Mouse (Mus musculus) liver, embryonic 16.5 days (tissue): ENCODE data around the gene Mettl15. TPM values are rescaled to one million over a fixed set of nuclear protein-coding genes. Genes with fewer than 3 reads are reported as not detected.
"Not testable (repeated sequence)": the region's sequence is repeated elsewhere in the genome, so short reads cannot be mapped to it uniquely, and the experiment has no call there.

ENCODE experiments used
- ATAC-seq: fragments of 200-750 bp; cut with Nextera tagmentation; 2 replicates; pipeline ENCODE4 v1.8.0; 2017; ENCODE audit warnings: low read depth, mild to moderate bottlenecking, moderate number of reproducible peaks, moderate library complexity
- H3K27ac ChIP-seq: fragments of 300-500 bp; sonication (generic); 2 replicates; pipeline ENCODE4 v1.5.1; 2014; ENCODE audit warnings: mild to moderate bottlenecking, low read length
- H3K27me3 ChIP-seq: fragments of 300-500 bp; sonication (generic); 2 replicates; pipeline ENCODE4 v1.6.1; 2014; ENCODE audit warnings: low read depth, low read length, mixed read lengths; ENCODE audit not compliant: control insufficient read depth, insufficient read depth
- H3K36me3 ChIP-seq: fragments of 300-500 bp; sonication (generic); 2 replicates; pipeline ENCODE4 v1.6.1; 2014; ENCODE audit warnings: mild to moderate bottlenecking; ENCODE audit not compliant: control insufficient read depth, insufficient read depth
- H3K4me1 ChIP-seq: fragments of 300-500 bp; sonication (generic); 2 replicates; pipeline ENCODE4 v1.6.1; 2014; ENCODE audit warnings: low read depth, low read length, mixed read lengths; ENCODE audit not compliant: control insufficient read depth
- H3K4me2 ChIP-seq: fragments of 300-500 bp; sonication (generic); 2 replicates; pipeline ENCODE4 v1.6.1; 2014; ENCODE audit warnings: low read depth, low read length, mixed read lengths
- H3K4me3 ChIP-seq: fragments of 300-500 bp; sonication (generic); 2 replicates; pipeline ENCODE4 v1.5.1; 2014; ENCODE audit warnings: low read depth, mild to moderate bottlenecking, low read length
- H3K9ac ChIP-seq: fragments of 300-500 bp; sonication (generic); 2 replicates; pipeline ENCODE4 v1.6.1; 2014; ENCODE audit warnings: low read depth, low read length
- H3K9me3 ChIP-seq: fragments of 300-500 bp; sonication (generic); replicated peaks from 2 replicates; pipeline ENCODE4 v1.6.1; 2016; ENCODE audit warnings: low read length; ENCODE audit not compliant: control insufficient read depth
- WGBS: fragments of 180-500 bp; shearing (Covaris S2); extraction: QIAGEN DNeasy Blood & Tissue Kit; methylation state at CpG from one replicate; pipeline ENCODE4 v1.1.7; 2014; ENCODE audit not compliant: insufficient replicate concordance; 5-methylcytosine and 5-hydroxymethylcytosine counted together
- polyA plus RNA-seq: library from polyadenylated mRNA; unstranded; fragments of >200 nt; fragmentation: Nextera tagmentation; extraction: Ambion mirVana; gene quantifications from 2 replicates; pipeline ENCODE4 v1.2.1, GENCODE M21; 2015

Gene Mettl15
- polyA plus RNA-seq, 1 experiment from 2014 or later: 5.2 TPM

GRCm38 (mm10) chr2:109221470-109221869 lies 59.1 kb downstream of the Mettl15 start:
- no peak overlapping the region for H3K4me2 ChIP-seq
- H3K9ac ChIP-seq: no peak overlapping the region
- 70% methylated on average over 2 of the region's 2 CpGs for WGBS
- H3K36me3 ChIP-seq: no peaks in the 10 kb centered on the region
- H3K9me3 ChIP-seq: no peaks in the 10 kb centered on the region
- no peak overlapping the region for H3K27ac ChIP-seq
- no peaks in the 10 kb centered on the region for H3K27me3 ChIP-seq
- no peaks in the 10 kb centered on the region for H3K4me1 ChIP-seq
- H3K4me3 ChIP-seq: no peak overlapping the region
- ATAC-seq: no peak

- 64% methylated on average over 2 of the region's 2 CpGs for WGBS
- H3K4me3 ChIP-seq, H3K27me3 ChIP-seq, H3K4me1 ChIP-seq, H3K9me3 ChIP-seq, H3K27ac ChIP-seq, H3K9ac ChIP-seq, H3K4me2 ChIP-seq, ATAC-seq, H3K36me3 ChIP-seq: not testable (repeated sequence)
Measured at GRCm38 (mm10) chr2:109216678-109217077, 63.9 kb downstream of the Mettl15 start.

GRCm38 (mm10) chr2:109210641-109211040 lies 69.9 kb downstream of the Mettl15 start:
- not testable (repeated sequence) for H3K4me1 ChIP-seq, H3K4me2 ChIP-seq, H3K9me3 ChIP-seq, H3K9ac ChIP-seq, H3K27me3 ChIP-seq, ATAC-seq, H3K4me3 ChIP-seq, H3K36me3 ChIP-seq, H3K27ac ChIP-seq
- 63% methylated on average over 1 of the region's 1 CpGs for WGBS

GRCm38 (mm10) chr2:109208032-109208431 lies 72.5 kb downstream of the Mettl15 start:
- no peak for ATAC-seq
- Histone ChIP-seq H3K27ac (no peak overlapping the region), H3K4me1 (no peaks in the 10 kb centered on the region), H3K4me3 (no peak overlapping the region), H3K27me3 (no peaks in the 10 kb centered on the region), H3K9ac (no peak overlapping the region), H3K4me2 (no peak overlapping the region), H3K36me3 (no peaks in the 10 kb centered on the region), H3K9me3 (no peaks in the 10 kb centered on the region)
- 70% methylated on average over 2 of the region's 2 CpGs for WGBS

- no peaks in the 10 kb centered on the region for H3K36me3 ChIP-seq
- no peak overlapping the region for H3K4me2 ChIP-seq
- H3K27ac ChIP-seq: no peak overlapping the region
- no peaks in the 10 kb centered on the region for H3K27me3 ChIP-seq
- H3K4me1 ChIP-seq: no peaks in the 10 kb centered on the region
- WGBS: 62% methylated on average over 3 of the region's 3 CpGs
- no peaks in the 10 kb centered on the region for H3K9me3 ChIP-seq
- H3K9ac ChIP-seq: no peak overlapping the region
- H3K4me3 ChIP-seq: no peak overlapping the region
- no peak for ATAC-seq
Measured at GRCm38 (mm10) chr2:109182993-109183392, 97.6 kb downstream of the Mettl15 start.

GRCm38 (mm10) chr2:109158509-109158908 lies 122.0 kb downstream of the Mettl15 start:
- H3K9ac ChIP-seq: no peak overlapping the region
- no peaks in the 10 kb centered on the region for H3K36me3 ChIP-seq
- WGBS: 21% methylated on average over 1 of the region's 1 CpGs
- no peaks in the 10 kb centered on the region for H3K4me1 ChIP-seq
- H3K4me2 ChIP-seq: no peak overlapping the region
- no peaks in the 10 kb centered on the region for H3K27me3 ChIP-seq
- no peak overlapping the region for H3K4me3 ChIP-seq
- no peak for ATAC-seq
- no peaks in the 10 kb centered on the region for H3K9me3 ChIP-seq
- no peak overlapping the region for H3K27ac ChIP-seq

- H3K36me3 ChIP-seq: no peaks in the 10 kb centered on the region
- no peaks in the 10 kb centered on the region for H3K27me3 ChIP-seq
- no peaks in the 10 kb centered on the region for H3K9me3 ChIP-seq
- no peak overlapping the region for H3K4me3 ChIP-seq
- ATAC-seq: no peak
- WGBS: 63% methylated on average over 1 of the region's 1 CpGs
- H3K4me2 ChIP-seq: no peak overlapping the region
- H3K4me1 ChIP-seq: no peaks in the 10 kb centered on the region
- no peak overlapping the region for H3K9ac ChIP-seq
- H3K27ac ChIP-seq: no peak overlapping the region
Measured at GRCm38 (mm10) chr2:109156131-109156530, 124.4 kb downstream of the Mettl15 start.

GRCm38 (mm10) chr2:109153402-109154050 lies 127.0 kb downstream of the Mettl15 start:
- no peak for ATAC-seq
- no peaks in the 10 kb centered on the region for H3K36me3 ChIP-seq
- H3K27ac ChIP-seq: no peak overlapping the region
- no peak overlapping the region for H3K4me3 ChIP-seq
- H3K9me3 ChIP-seq: no peaks in the 10 kb centered on the region
- 50% methylated on average over 6 of the region's 6 CpGs for WGBS
- no peak overlapping the region for H3K9ac ChIP-seq
- no peaks in the 10 kb centered on the region for H3K4me1 ChIP-seq
- H3K4me2 ChIP-seq: no peak overlapping the region
- H3K27me3 ChIP-seq: no peaks in the 10 kb centered on the region

GRCm38 (mm10) chr2:109147292-109147691 lies 133.3 kb downstream of the Mettl15 start:
- H3K27me3 ChIP-seq: no peaks in the 10 kb centered on the region
- no peaks in the 10 kb centered on the region for H3K4me1 ChIP-seq
- no peak for ATAC-seq
- no peaks in the 10 kb centered on the region for H3K9me3 ChIP-seq
- no peak overlapping the region for H3K27ac ChIP-seq
- H3K9ac ChIP-seq: no peak overlapping the region
- H3K4me3 ChIP-seq: no peak overlapping the region
- H3K4me2 ChIP-seq: no peak overlapping the region
- H3K36me3 ChIP-seq: no peaks in the 10 kb centered on the region
